Mouse (Mus musculus): Measurements from ENCODE around the gene Tex29. TPM values are rescaled to one million over a fixed set of nuclear protein-coding genes. Genes with fewer than 3 reads are reported as not detected.

Gene Tex29
- total RNA-seq, 2 experiments from 2014 or later: 0.48 to 1.6 TPM

Other genes with a start within 250 kb of the Tex29 start
- gene Ankrd10, start 204.7 kb upstream of the Tex29 start, total RNA-seq (2021): 10 to 100 TPM; 64.3 to 77.6 TPM
- gene 1700016D06Rik, start 139.4 kb upstream of the Tex29 start, total RNA-seq (2021): not detected
- 100 to 1,000 TPM; 122 to 126 TPM for gene Arhgef7, start 112.8 kb upstream of the Tex29 start, total RNA-seq (2021)